Mouse (Mus musculus): Measurements from ENCODE around the gene Ptov1.
A peak's percentile ranks its signal among the peaks of the same experiment; 100 is the strongest.

Ptov1 gene

DNA sequence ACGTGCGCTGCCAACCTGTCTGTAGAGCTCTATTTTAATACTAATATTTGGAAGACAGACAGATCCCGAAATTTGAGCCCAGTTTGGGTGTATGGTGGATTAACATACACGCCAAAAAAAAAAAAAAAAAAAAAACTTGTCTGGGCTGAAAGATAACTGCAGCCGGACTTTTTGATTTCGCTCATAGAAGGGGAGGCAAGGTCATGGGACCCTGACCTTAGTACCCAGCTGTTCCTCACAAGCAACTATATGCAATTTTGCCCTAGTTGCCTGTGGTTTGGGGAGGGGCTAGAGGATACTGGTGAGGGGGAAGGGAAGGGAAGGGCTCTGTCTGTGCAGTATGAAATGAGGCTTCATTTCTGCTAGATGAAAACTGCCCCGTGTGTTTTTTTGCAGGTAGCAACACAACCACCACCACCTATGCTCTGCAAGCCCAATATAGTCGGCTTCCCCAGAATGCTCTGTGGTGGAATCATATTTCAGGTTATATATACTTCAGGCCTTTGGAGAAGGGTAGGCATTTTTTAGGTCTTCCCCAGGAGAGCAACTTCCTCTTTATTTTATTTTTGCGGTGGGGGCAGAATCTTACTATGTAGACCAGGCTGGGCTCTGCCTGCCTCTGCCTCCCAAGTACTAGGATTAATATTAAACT, 13.2 kb downstream of the Ptov1 start:
- DNase-seq = no peak

DNA sequence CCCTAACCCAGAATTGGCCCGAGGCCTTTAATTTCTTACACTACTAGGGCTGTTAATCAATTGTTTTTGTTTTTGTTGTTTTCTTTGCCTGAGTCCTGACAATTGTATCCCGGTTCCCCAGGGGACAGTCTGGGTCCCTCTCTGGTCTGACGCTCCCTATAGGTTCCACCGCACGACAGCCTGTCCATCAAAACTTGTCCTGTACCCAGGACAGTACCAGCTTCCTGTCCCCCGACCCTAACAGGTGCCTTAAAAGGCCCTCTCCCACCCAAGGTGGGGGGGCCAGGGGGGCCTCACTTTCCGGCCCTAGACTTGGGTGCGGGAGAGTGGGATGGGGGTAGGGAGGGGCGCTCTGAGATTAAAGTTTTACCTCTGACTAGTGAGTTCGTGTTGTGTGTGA, 14.6 kb downstream of the Ptov1 start:
- DNase-seq = no peak

DNA sequence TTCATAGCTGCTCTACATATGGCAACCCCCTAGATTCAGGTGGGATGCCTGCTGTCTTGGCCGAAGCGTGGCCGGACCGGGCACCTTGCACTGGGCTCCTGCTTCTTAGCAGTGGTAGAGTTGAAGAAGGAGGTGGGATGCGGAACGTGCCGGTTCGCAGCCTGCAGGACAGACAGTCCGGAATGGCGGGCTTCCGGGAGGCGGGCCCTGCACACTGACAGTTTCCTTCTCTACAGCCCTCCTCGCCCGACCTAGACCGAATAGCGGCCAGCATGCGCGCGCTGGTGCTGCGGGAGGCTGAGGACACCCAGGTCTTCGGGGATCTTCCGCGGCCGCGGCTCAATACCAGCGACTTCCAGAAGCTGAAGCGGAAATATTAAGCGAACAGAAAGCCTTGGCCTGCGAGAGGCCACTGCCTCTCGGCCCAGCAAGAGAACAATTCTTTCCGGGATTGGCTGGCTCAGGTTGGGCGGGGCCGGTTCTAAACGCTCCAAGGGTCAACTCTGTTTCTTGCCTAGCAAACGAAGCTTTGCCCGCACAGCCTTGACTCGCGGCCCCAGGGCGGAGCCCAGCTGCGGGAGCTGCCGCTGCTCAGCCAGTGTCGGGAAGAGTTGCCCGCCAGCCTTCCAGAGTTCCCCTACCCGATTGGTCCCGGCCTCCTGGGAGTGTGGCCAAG, 15.1 kb downstream of the Ptov1 start:
- peak; percentile 83 for DNase-seq

DNA sequence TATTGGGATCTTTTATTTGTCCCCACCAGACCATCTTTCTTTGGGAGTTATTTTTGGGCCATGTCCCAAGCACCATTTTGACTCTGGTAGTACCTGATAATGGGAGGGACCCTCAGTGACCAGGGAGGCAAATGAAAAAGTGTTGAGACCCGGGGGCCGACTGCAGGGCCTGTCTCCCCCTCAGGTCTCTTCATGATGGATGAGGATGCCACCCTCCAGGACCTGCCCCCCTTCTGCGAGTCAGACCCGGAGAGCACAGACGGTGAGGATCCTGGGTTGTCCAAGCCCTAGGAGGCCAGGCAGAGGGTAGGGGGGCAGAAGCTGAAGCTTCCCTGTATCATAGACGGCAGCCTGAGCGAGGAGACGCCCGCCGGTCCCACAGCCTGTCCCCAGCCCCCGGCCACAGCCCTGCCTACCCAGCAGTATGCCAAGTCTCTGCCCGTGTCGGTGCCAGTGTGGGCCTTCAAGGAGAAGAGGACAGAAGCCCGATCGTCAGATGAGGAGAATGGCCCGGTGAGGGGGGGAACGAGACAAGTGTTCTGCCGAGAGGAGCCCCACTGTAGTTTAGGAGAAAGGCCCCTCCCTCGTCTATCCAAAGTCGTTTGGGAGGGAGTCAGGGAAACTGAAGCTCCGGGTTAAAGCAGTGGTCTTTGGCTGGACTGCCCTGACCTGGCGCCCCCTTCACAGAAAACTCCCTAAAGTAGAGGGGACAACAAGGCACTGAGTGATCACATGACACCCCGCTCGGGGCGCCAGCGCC, 15.8 kb downstream of the Ptov1 start:
- no peak for DNase-seq

DNA sequence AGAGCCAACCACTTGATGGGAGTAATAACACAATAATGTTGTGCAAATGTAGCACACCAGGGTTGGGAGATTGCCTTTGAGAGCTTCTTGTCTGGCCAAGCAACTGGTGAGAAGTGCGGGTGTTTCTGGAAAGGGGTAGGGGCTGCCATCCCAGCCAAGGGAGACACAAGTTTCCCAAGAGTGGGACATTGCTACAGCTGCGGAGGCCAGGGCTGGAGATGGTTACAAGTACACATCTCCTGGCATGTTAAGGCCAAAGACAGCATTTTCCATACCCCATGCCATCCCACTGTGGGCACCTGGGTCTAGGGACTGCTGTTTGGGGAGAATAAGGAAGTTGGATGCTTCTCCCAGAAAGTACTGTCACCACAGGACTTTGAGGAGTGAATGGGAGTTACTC, 16.5 kb downstream of the Ptov1 start:
- no peak for DNase-seq

DNA sequence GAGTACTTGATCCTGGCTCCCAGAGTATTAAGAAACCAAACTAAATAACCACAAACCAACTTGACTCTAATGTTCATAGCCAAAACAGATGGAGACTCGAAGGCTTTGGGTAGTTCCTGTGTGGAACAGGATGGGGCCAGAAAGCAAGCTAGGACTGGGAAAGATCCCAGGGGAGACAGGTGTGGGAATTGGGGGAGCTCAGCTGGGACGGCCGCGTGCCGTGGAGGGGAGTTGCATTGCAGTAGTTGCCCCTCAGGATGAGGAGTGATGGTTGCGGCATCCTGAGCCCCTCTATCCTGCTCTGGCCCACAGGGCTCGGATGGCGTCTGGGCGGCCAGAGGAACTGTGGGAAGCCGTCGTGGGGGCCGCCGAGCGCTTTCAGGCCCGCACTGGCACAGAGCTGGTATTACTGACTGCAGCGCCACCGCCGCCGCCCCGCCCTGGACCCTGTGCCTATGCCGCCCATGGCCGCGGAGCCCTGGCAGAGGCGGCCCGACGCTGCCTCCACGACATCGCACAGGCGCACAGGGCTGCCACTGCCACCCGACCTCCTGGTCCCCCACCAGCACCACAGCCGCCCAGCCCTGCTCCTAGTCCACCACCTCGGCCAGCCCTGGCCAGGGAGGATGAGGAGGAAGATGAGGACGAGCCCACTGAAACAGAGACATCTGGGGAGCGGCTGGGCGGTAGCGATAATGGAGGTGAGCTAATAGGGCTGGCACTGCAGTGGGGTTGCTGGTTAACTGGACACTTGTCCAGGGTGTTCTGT, 17.1 kb downstream of the Ptov1 start:
- no peak for DNase-seq

DNA sequence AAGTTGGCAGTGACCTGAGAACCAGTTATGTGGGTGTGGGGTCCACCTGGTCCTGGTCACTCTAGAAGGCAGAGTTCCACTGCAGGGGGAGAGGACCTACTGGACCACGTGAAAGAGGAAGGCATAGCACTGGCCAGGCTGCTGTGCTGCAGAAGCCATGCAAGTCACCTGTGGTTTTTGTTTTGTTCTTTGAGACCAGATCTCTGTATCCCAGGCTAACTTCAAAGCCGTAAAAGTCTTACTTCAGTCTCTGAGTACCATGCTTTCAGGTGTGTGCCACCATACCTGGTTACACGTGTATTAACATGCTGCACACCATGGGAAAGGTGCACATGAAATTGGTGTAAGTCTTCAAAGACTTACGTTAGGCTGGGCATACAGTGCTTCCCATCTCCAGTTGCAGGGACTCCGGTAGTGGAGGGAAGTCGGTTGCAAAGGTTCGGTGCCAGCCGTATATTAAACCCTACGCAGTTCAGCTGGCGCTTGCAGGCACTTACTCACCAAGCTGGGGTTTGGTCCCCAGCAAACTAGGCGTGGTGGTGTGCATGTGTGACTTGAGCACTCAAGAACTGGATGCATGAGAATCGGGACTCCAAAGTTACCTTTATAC, 17.9 kb downstream of the Ptov1 start:
- no peak for DNase-seq

DNA sequence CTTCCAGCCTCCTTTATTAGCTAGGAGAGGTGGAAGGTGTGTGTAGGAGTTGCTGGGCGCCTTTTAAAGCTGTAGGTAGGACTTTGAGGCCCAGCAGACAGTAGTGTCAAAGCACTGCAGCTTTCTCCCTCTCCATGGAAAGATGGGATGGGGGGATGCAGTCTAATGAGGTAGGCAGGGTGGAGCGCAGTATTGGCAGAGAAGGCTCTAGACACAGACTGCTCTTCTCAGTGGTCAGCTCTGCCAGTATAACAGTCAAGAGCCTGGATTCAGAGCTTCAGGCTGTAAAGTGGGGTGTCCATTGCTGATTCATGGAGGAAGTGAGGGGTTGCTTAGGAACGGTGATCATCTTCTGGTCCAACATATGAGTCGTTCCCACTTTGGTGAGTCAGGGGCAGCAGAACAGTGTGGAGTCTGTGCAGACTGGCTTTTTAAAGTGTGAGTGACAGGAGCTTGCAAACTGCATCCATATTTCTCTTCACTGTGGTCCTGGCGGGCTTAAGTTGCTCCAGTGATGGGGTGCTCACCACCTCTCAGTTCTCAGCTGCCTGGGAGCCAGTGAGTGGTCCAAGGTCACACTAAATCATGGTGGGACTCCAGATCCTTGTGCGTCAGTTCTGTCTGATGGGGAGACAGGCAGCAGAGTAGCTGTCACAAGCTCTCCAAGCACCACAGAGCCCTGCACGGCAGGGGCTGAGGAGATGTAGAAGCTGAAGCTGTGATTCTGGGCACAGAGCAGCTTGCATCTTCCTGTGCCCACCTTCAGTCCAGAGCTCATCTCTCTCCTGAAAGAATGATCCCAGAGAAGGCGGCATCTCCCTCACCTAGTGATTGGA, 18.6 kb downstream of the Ptov1 start:
- no peak for DNase-seq

DNA sequence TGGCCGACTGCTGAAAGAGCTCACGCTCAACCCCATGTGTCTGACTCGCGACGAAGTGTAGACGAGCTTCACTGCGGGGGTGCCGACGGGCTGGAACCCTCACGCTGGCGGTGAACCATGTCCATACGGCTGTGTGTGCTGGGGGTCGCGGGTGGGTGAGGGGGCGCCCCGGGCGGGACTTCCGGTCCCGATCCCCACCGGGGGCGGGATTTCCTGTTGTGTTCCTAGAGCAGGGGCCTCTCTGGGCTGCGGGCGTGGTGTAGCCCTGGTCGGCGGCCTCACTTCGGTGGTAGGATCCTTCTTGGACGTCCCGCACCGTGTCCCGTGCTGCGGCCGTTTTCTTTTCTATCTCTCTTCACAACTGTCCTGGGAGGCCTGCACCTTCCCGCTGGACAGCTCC, 19.4 kb downstream of the Ptov1 start:
- DNase-seq = peak; percentile 81

DNA sequence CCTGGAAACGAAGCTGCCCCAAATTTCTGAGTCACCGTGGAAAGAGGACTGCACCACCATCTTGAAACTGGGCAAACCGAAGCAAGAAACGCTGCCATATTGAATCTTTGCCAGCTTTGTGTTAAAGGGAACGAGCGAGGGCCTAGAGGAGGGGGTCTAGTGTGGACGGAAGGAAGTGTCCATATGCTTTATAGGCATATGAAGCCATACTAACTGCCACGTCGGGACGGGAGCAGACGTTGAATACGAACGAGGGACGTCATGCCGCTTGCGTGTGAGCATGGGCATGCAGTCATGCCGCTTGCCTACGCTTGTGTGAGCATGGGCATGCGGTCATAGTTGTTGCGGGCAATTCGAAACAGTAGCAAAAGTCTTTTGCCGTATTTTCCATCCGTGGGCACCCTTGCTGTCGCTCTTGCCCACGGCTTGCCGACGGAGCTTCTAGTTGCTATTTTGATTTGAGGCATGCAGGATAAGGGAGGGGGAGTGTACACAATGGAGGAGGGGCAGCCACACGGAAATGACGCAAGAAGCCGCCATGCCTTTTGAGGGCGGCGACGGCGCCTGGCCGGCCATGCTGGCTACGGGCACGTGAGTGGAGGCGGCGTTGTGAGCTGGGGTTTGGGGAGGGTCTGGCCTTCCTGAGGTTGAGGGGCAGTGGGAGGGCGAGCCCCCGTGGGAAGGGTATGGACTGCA, 20.0 kb downstream of the Ptov1 start:
- DNase-seq = peak; percentile 91

DNA sequence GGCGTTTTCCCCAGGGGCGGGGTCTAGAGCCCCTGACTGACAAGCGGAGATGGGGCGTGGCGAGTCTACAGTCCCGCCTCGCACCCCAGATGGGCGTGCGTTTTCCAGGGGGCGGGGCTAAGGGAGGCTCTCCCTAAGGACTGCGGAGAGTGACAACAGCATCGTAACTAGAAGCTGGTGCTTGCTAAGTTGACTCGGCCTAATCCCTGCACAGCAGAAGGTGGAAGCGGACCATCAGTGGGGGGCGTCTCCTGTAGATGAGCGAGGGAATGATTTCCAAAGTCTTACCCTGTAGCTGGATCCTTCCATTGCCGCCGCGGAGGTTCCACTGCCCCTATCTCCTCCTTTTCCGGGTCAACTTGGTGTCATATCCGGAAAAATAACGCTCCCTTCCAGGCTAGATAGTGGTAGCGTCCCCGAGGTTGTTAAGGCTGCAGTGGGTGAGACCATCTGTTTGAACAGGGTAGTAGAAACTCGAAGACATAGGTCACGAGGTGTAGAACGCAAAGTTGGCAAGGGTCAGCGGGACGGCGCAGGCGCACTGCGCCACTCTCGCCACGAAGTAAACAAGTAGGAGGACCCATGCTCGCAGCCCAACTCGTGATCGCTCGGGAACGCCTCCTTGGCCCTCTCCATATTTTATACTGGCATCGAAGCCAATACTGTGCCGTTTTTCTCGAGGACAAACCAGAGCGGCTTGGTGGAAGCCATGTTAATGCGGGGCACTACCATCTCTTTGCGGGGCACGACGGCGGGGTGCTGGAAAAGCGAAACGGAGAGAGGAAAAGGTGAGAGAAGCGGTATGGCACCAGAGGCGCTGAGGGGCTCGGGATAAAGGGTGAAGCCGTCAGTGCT, 20.8 kb downstream of the Ptov1 start, which contains the start of the genes Akt1s1 and Tbc1d17:
Akt1s1 (plus strand) TSS at position 431 of the 855 bp plus-strand sequence.
Tbc1d17 (minus strand) TSS at position 519 of the 855 bp plus-strand sequence.
- DNase-seq = peak; percentile 99

DNA sequence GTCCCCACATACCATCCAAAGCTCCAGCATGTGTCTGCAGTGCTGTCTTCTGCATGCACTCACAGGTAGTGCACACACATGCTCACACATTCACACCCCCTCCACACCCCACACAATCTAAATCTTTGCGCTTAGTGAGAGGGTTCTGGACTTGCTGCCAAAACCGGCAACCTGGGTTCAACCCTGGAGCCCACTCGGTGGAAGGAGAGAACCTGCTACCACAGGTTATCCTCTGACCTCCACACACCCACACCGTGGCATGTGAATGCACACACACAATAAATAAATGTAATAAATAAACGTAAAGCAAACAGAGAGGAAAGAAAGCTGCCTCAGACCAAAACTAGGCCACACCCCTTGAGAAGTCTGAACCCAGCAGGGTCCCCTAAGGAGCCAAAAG, 21.8 kb downstream of the Ptov1 start:
- no peak for DNase-seq

DNA sequence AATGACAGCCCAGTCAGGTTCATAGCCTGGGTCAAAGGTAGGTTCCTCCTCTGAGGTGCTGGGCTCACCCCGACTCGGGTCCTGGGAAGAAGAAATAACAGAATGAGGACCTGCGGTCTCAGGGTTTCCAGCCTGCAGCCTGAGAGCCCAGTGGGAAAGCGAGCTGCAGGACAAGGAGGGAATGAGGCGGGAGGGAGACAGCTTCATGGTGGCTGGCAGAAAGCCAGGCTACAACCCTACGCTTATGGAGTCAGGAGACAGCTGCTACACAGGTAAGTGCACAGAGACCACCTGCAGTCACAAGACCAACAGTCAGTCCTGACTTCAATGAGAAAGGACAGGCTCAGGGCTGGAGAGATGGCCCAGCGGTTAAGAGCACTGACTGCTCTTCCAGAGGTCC, 22.8 kb downstream of the Ptov1 start:
- DNase-seq = no peak

DNA sequence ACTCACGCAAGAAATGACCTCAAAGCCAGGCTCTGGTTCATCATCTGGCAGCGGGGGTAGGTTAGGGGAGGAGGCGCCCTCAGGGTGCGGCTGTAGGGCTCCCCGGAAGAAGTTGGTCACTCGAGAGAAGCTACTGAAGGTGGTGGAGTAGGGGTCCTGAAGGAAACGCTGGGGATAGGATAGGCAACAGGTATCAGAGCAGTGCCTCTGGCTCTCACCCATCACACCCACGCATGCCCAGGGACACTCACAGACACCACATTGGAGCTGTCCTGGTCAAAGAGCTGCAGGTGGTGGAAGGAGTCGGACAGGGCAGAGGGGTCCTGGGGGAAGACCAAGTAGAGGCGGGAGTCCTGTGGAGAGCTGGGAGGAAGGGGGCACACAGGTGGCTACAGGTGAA, 24.6 kb downstream of the Ptov1 start:
- DNase-seq = no peak

DNA sequence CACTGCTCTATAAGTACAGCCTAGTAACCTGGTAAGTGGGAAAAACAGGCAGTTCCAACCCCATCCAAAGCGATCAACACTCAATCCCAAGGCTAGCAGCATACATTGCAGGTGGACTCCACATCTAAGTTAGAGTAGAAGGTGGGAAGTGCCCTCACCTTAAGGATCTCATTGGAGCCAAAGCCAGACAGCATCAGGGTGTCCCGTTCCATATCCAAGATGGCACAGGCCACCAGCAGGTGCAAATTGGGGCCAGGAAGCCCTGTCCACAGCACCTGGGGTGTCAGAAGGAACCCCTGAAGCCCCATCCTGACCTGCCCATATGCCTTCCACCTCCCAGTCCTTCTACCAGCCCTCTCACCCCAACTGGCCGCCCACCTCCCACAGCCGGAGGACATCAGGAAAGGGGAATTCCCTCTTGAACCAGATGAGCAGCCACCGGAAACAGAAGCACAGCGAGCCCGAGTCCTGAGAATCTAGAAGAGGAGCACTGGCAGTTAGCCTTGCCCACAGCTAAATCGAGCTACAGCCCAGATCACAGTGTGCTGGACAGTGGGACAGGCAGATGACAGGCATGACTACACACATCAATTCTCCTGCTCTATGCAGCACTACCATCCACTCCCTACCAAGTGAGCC, 27.6 kb downstream of the Ptov1 start:
- DNase-seq = no peak

DNA sequence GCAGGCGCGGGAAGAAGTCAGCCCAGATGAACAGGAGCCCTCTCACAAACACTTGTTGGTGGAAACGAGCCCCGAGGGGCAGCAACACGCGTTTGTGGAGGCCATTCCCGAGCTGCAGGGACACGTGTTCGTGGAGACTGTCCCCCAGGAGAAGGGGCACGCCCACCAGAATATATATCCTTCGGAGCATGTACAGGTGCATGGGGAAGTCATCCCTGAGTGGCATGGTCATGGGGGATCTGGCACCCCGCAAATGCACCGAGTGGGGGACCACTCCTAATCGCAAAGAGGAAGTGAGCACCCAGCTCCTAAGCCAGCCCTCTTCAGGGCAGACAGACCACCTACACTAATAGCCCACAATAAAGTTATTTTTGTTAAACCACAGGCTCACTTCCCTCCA, 29.2 kb downstream of the Ptov1 start:
- no peak for DNase-seq

DNA sequence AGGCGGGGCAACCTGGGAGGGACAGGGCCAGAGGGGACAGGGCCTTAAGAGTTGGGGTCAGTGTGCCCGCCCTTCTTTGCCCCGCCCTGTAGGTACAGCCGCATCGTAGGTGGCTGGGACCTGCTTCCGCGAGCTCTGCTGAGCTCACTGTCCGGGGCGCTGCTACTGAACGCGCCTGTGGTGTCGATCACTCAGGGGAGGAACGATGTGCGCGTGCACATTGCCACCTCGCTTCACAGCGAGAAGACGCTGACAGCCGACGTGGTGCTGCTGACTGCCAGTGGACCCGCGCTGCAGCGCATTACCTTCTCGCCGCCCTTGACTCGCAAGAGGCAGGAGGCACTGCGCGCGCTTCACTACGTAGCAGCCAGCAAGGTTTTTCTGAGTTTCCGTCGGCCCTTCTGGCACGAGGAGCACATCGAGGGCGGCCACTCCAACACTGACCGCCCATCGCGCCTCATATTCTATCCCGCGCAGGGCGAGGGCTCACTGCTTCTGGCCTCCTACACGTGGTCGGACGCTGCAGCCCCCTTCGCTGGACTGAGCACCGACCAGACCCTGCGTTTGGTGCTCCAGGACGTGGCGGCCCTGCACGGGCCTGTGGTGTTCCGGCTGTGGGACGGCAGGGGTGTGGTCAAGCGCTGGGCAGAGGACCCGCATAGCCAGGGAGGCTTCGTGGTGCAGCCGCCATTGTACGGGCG, 29.9 kb downstream of the Ptov1 start:
- peak; percentile 34 for DNase-seq

DNA sequence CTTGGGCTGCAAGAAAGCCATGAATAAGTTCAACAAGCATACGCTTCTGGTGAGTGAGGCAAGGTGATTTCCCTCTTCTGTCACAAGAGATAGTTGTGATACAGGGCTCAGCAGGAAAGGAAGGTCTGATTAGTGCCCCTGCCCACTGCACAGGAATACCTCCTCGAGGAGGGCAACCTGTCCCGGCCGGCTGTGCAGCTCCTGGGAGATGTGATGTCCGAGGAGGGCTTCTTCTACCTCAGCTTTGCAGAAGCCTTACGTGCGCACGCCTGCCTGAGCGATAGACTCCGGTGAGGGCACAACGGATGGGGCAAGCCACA, 30.5 kb downstream of the Ptov1 start:
- DNase-seq = no peak

DNA sequence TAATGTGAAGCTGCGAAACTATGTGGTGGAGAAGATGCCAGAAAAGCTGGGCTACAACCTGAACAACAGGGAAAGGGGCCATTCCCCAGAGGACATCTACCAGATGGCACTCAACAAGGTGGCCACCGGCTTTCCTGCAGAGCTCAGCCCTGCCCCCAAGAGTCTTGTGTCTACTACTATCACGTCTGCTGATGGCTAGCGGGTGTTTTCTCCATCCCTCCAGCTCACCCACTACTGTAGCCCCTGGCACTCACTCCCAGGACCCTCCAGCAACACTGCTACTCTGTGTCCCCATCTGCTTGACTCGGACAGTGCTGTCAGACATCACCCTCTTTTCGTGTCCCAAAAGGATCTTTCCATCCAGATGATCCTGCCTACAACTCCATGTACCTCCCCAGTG, 31.5 kb downstream of the Ptov1 start:
- DNase-seq = no peak
